Mouse (Mus musculus) liver, postnatal 0 days (tissue): Measurements from ENCODE around the gene Rpl38. TPM values are rescaled to one million over a fixed set of nuclear protein-coding genes. Genes with fewer than 3 reads are reported as not detected.

Experiments
- ATAC-seq: fragments of 200-750 bp; cut with Nextera tagmentation; 2 replicates; pipeline ENCODE4 v1.8.0; 2017; ENCODE audit warnings: mild to moderate bottlenecking, moderate library complexity
- DNase-seq: peaks from one replicate; pipeline ENCODE4 v3.0.0-alpha.2; 2016
- H3K27ac ChIP-seq: fragments of 300-500 bp; sonication (generic); 2 replicates; pipeline ENCODE4 v1.5.1; 2014; ENCODE audit warnings: antibody characterized with exemption, moderate library complexity, mild to moderate bottlenecking, low read depth
- H3K27me3 ChIP-seq: fragments of 300-500 bp; sonication (generic); 2 replicates; pipeline ENCODE4 v1.6.1; 2014; ENCODE audit warnings: low read length, control low read depth, mixed read lengths; ENCODE audit not compliant: insufficient read depth
- H3K36me3 ChIP-seq: fragments of 300-500 bp; sonication (generic); replicated peaks from 2 replicates; pipeline ENCODE4 v1.6.1; 2014; ENCODE audit warnings: mild to moderate bottlenecking, control low read depth, low read length, moderate library complexity, mixed read lengths; ENCODE audit not compliant: insufficient read depth
- H3K4me1 ChIP-seq: fragments of 300-500 bp; sonication (generic); 2 replicates; pipeline ENCODE4 v1.6.1; 2014; ENCODE audit warnings: antibody characterized with exemption, mild to moderate bottlenecking, control low read depth; ENCODE audit not compliant: insufficient read depth
- H3K4me2 ChIP-seq: fragments of 300-500 bp; sonication (generic); 2 replicates; pipeline ENCODE4 v1.6.1; 2014; ENCODE audit warnings: low read depth, mild to moderate bottlenecking, low read length, moderate library complexity, mixed read lengths
- H3K4me3 ChIP-seq: fragments of 300-500 bp; sonication (generic); 2 replicates; pipeline ENCODE4 v1.5.1; 2014; ENCODE audit warnings: low read depth, low read length
- H3K9ac ChIP-seq: fragments of 300-500 bp; sonication (generic); replicated peaks from 2 replicates; pipeline ENCODE4 v1.6.1; 2014; ENCODE audit warnings: mild to moderate bottlenecking, moderate library complexity
- H3K9me3 ChIP-seq: fragments of 300-500 bp; sonication (generic); 2 replicates; pipeline ENCODE4 v1.6.1; 2016; ENCODE audit warnings: mild to moderate bottlenecking, control low read depth, low read length, mixed read lengths
- CTCF ChIP-seq: sonication (generic); IDR thresholded peaks from 2 replicates; pipeline ENCODE4 v1.5.1; 2016; ENCODE audit warnings: antibody characterized with exemption, low read depth
- EP300 ChIP-seq: IDR thresholded peaks from 2 replicates; pipeline ENCODE4 v1.6.1; 2016; ENCODE audit warnings: antibody characterized with exemption, low read depth, mild to moderate bottlenecking
- WGBS: fragments of 180-500 bp; shearing (Covaris S2); extraction: QIAGEN DNeasy Blood & Tissue Kit; methylation state at CpG from one replicate; pipeline ENCODE4 v1.1.7; 2014; ENCODE audit not compliant: insufficient replicate concordance; 5-methylcytosine and 5-hydroxymethylcytosine counted together
- polyA plus RNA-seq: library from polyadenylated mRNA; unstranded; fragments of >200 nt; fragmentation: Nextera tagmentation; extraction: Ambion mirVana; gene quantifications from 2 replicates; pipeline ENCODE4 v1.2.1, GENCODE M21; 2015

Gene Rpl38
- polyA plus RNA-seq: 793 and 837 TPM in 2 replicates

GRCm38 (mm10) chr11:114668301-114668710 lies at the start of gene Rpl38:
Gene Rpl38 (plus strand): TSS chr11:114668524.
- 2% methylated on average over 20 of the region's 21 CpGs for WGBS
- H3K9ac ChIP-seq: peak within 1 kb of the TSS; percentile 91
- H3K27me3 ChIP-seq: no peaks in the 10 kb centered on the region
- DNase-seq: peak; percentile 92
- H3K4me3 ChIP-seq: peak within 1 kb of the TSS; percentile 77
- no peaks in the 10 kb centered on the region for H3K9me3 ChIP-seq
- ATAC-seq: peak; percentile 91
- peak within 1 kb of the TSS; percentile 90 for H3K27ac ChIP-seq
- H3K4me2 ChIP-seq: peak within 1 kb of the TSS; percentile 92
- TF ChIP-seq CTCF: peak; percentile 94
- TF ChIP-seq EP300: peak; percentile 49
- H3K4me1 ChIP-seq: peaks cover 18% of the 10 kb centered on the region
- peaks cover 30% of the 10 kb centered on the region for H3K36me3 ChIP-seq

- TF ChIP-seq CTCF (no peak), EP300 (no peak)
- Histone ChIP-seq H3K27ac (no peak overlapping the region), H3K4me3 (no peak overlapping the region), H3K36me3 (no peaks in the 10 kb centered on the region), H3K4me1 (no peaks in the 10 kb centered on the region), H3K9me3 (no peaks in the 10 kb centered on the region), H3K27me3 (no peaks in the 10 kb centered on the region), H3K9ac (no peak overlapping the region), H3K4me2 (no peak overlapping the region)
- ATAC-seq (no peak), DNase-seq (no peak)
- WGBS: 53% methylated on average over 17 of the region's 17 CpGs
Measured at GRCm38 (mm10) chr11:114618697-114619417, 49.5 kb upstream of the Rpl38 start.

GRCm38 (mm10) chr11:114626071-114626690 lies 42.1 kb upstream of the Rpl38 start:
- no peak overlapping the region for H3K27ac ChIP-seq
- peaks cover 3% of the 10 kb centered on the region; the same call in 1 of the 2 replicates for H3K9me3 ChIP-seq
- H3K9ac ChIP-seq: no peak overlapping the region
- no peak overlapping the region for H3K4me3 ChIP-seq
- H3K4me2 ChIP-seq: no peak overlapping the region
- H3K4me1 ChIP-seq: no peaks in the 10 kb centered on the region
- 81% methylated on average over 13 of the region's 13 CpGs for WGBS
- H3K36me3 ChIP-seq: no peaks in the 10 kb centered on the region
- H3K27me3 ChIP-seq: no peaks in the 10 kb centered on the region
- no peak for DNase-seq
- no peak for TF ChIP-seq EP300
- no peak for TF ChIP-seq CTCF
- ATAC-seq: no peak

GRCm38 (mm10) chr11:114627036-114627435 lies 41.3 kb upstream of the Rpl38 start:
- Histone ChIP-seq H3K4me2 (no peak overlapping the region), H3K4me3 (no peak overlapping the region), H3K36me3 (no peaks in the 10 kb centered on the region), H3K27me3 (no peaks in the 10 kb centered on the region), H3K9ac (no peak overlapping the region), H3K4me1 (no peaks in the 10 kb centered on the region), H3K9me3 (peaks cover 3% of the 10 kb centered on the region; the same call in 1 of the 2 replicates), H3K27ac (no peak overlapping the region)
- DNase-seq (no peak), ATAC-seq (no peak)
- WGBS: 64% methylated on average over 5 of the region's 6 CpGs
- no peak for TF ChIP-seq CTCF
- no peak for TF ChIP-seq EP300

GRCm38 (mm10) chr11:114628032-114628431 lies 40.3 kb upstream of the Rpl38 start:
- no peak overlapping the region for H3K4me2 ChIP-seq
- TF ChIP-seq CTCF (peak; percentile 57), EP300 (no peak)
- no peaks in the 10 kb centered on the region for H3K4me1 ChIP-seq
- no peak overlapping the region for H3K9ac ChIP-seq
- no peak overlapping the region for H3K27ac ChIP-seq
- DNase-seq (no peak), ATAC-seq (no peak)
- no peaks in the 10 kb centered on the region for H3K36me3 ChIP-seq
- H3K27me3 ChIP-seq: no peaks in the 10 kb centered on the region
- WGBS: 78% methylated on average over 12 of the region's 12 CpGs
- H3K9me3 ChIP-seq: peaks cover 3% of the 10 kb centered on the region; the same call in 1 of the 2 replicates
- H3K4me3 ChIP-seq: no peak overlapping the region

- Histone ChIP-seq H3K4me3 (no peak overlapping the region), H3K4me2 (no peak overlapping the region), H3K27me3 (no peaks in the 10 kb centered on the region), H3K36me3 (no peaks in the 10 kb centered on the region), H3K4me1 (no peaks in the 10 kb centered on the region), H3K27ac (no peak overlapping the region), H3K9ac (no peak overlapping the region), H3K9me3 (peaks cover 3% of the 10 kb centered on the region; the same call in 1 of the 2 replicates)
- TF ChIP-seq EP300 (no peak), CTCF (peak; percentile 40; the same call in 1 of the 2 replicates)
- 67% methylated on average over 5 of the region's 5 CpGs for WGBS
- no peak for DNase-seq
- no peak for ATAC-seq
Measured at GRCm38 (mm10) chr11:114630044-114630443, 38.3 kb upstream of the Rpl38 start.
